Mouse (Mus musculus) kidney, adult 18-20 months (tissue): Measurements from ENCODE around the gene Gm28035.
A peak's percentile ranks its signal among the peaks of the same experiment; 100 is the strongest.

Experiments
- DNase-seq: peaks from one replicate; pipeline ENCODE4 v3.0.0; 2021

Gene Gm28035

DNA sequence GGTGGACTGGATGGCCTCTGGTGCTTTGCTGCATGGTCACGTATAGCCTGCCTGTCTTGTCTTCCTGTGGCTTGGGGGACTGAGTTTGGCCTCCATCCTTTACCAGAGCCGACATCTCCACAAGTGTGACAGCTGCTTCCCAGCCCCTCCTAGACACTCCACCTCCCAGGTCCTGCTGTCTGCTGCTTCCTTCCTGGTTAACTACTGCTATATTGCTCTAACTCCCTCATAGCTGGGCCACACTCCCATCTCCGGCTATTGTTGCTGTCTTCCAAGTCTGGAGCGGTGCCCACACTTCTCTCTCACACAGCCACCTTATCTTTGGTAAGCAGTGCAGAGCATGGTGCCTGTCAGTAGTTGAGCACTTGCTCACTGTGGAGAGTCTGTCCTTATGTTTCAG is 590 bp upstream of the Gm28035 start:
- peak; percentile 70 for DNase-seq

DNA sequence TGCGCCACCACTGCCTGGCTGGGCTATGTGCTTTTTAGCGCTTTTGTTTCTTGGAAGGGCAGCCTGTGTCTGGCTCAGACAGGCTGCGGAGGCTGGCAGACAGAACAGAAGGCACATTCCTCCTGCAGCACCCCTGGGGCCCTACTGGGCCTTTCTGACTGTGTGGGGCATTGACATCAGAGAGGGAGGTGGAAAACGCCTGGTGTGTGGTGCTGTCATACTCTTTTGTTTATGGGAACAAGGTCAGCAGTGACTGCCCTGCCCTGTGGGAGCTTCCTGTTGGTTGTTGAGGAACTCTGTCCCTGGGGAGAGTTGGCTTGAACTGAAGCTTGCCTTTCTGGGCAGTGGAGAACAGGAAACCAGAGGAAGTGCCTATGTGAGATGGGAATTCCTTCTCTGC is 2.1 kb downstream of the Gm28035 start:
- DNase-seq = peak; percentile 77

- DNase-seq = no peak
Measured at GRCm38 (mm10) chr2:30243391-30243790, 3.0 kb downstream of the Gm28035 start.

DNA sequence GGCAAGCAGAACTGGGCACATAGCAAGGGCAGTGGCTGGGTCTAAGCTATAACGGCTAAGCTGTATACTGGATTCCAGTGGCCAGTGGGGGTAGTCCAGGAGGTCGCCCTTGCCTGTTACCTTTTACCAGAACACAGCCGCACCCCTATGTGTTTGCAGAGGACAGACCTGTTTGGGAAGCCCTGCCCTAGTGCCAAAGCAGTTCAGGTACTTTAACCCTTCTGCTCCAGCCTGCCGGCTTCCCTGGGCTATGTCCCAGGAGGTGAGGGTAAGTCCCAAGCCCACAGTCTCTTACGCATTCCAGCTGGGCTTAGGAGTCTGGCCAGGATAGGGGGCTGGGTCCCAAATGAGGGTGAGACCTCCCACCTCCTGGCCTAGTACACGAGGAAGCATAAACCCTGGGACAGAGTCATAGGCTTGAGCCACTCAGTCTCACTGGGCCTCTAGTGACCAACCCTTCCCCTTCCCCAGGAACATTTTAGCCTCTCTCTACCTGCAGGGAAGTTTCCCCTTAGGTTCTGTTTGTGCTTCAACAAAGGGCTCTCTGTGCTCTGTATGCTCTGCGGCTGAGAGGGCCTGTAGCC is 4.3 kb downstream of the Gm28035 start:
- peak; percentile 24 for DNase-seq

- no peak for DNase-seq
Measured at GRCm38 (mm10) chr2:30247036-30247435, 6.7 kb downstream of the Gm28035 start.

DNA sequence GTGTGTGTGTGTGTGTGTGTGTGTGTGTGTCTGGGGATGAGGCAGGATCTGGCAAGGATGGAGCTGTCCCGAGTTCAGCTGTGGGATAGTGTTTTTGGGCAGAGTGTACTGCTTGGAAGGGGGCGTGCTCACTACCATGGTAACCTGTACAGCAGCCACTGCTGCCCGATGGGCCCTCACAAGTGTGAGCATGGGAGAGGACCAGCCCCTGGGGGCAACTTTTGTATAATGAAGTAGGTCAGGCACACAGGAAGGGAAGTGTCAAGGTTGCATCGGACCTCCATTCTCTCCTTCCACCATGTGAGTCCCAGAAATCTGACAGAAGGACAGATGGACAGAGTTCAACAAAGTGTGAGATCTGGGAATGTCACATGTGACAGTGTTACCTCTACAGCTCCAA is 7.3 kb downstream of the Gm28035 start:
- no peak for DNase-seq

GRCm38 (mm10) chr2:30249182-30249581 is 8.8 kb downstream of the Gm28035 start:
- DNase-seq = no peak

DNA sequence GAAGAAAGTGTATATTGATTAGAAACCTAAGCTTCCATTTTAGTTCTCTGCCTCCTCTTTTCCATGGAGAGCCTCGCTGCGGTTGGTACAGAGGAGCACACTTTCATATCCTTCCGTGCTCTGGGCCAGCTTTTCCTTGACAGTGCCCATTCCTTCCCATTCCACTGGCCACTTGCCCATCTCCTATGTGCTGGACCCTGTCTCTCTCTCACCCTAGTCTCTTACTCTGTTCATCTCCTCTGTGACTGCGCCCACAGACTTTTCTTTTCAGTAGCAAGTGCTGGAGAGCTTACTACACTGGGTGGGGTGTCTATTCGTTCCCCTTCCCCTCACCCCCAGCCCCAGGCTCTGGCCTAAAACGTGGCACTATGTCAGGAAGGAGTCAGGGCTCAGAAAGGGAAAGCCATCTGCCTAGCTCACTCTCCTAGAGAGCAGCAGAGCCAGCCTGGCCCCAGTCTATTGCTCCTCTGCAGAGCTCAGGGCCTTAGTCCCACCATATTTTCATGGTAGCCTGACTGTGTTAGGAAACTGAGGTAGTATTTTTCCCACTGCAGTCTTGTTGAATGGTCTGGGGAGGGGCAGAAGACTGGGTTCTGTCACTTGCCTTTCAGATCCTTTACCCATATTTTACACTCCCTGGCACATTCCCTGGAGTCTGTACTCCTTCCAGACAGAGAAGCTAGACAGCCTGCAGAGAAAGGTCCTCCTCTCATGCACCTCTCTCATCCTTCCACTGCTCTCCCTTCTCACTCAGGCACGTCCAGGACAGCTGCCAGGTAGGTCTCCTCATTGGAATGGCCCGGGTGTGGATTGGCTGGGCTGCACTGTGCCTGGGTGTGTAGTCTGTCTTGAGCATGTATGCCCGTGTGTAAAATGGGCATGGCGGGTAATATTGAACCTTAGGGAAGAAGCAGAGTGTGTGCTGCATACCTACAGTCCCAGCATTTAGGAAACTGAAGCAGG is 10.1 kb downstream of the Gm28035 start:
- peak; percentile 7 for DNase-seq

DNA sequence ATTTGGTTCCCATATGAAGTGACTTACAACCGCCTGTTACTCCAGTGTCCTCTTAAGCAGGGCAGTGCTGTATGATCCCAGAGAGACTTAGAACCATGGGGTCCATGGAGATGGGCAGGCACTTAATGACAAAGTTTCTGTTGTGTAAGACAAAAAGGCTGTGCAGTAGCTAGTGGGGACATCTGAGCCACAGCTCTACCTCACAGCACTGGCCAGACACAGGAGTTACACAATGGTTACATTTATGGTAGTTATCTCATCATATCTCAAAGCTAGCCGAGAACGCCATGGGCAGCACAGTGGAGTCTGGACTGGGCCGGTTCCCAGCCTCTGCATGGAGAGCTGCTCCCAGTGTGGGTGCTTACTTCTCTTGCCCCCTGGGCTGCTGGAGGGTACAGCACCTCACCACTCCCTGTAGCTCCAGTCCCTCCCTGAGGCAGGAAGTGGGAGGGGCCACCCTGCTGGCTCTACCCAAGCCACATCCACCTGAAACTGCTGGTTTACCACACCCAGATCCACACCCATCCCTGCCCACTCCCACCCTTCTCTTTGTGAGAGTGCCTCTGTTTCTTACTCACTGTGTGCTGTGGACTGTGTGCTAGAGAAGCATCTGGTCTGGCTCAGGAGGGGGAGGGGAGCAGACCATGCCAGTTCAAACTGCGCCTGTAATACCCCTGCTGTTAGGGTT is 11.2 kb downstream of the Gm28035 start:
- peak; percentile 35 for DNase-seq

GRCm38 (mm10) chr2:30252521-30252920 is 12.2 kb downstream of the Gm28035 start:
- DNase-seq = no peak

- DNase-seq = no peak
Measured at GRCm38 (mm10) chr2:30253809-30254208, 13.4 kb downstream of the Gm28035 start.

GRCm38 (mm10) chr2:30255631-30256395 is 15.4 kb downstream of the Gm28035 start:
- DNase-seq = no peak

DNA sequence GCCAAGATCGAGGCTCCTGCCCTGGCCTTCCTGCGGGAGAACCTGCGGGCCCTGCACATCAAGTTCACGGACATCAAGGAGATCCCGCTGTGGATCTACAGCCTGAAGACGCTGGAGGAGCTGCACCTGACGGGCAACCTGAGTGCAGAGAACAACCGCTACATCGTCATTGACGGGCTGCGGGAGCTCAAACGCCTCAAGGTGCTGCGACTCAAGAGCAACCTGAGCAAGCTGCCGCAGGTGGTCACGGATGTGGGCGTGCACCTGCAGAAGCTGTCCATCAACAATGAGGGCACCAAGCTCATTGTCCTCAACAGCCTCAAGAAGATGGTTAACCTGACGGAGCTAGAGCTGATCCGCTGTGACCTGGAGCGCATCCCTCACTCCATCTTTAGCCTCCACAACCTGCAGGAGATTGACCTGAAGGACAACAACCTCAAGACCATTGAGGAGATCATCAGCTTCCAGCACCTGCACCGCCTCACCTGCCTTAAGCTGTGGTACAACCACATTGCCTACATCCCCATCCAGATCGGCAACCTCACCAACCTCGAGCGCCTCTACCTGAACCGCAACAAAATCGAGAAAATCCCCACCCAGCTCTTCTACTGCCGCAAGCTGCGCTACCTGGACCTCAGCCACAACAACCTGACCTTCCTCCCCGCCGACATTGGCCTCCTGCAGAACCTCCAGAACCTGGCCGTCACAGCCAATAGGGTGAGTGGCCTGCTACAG is 16.4 kb downstream of the Gm28035 start:
- DNase-seq = no peak

DNA sequence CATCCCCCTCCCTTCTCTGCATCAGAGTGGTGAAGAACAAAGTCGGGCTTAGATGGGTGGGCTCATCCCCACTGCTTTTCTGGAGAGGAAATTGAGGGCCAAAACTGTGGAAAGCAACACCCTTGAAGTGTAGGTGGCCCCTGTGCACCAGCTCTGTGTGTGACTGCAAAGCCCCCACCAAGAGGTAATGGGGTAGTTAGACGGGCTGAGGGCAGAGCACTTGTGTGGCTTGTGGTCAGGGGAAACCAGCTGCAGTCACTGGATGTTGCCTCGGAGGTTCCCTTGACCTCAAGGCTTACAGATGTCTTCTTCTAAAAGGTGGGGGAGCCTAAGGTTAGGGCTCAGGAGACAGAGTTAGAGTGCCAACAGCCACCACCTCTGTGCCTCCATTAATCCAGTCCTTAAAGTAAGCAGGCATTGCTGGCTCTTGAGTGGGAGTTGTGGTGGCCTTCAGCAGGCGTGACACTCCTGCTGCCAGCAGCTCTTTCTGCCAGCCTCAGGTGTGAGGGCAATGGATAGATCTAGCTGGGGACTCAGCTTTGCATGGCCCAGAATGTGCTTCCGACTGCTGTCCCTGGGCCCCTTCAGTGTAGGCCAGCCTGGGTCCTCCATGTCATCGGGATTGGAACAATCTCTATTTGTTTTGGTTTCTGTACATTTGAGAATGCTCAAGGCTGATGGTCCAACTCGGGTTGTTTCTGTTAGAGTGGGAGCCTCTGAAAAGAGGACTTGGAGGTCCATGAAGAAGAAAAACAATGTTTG is 17.5 kb downstream of the Gm28035 start:
- DNase-seq = peak; percentile 7

- DNase-seq = peak; percentile 51
Measured at GRCm38 (mm10) chr2:30258600-30258999, 18.2 kb downstream of the Gm28035 start.

DNA sequence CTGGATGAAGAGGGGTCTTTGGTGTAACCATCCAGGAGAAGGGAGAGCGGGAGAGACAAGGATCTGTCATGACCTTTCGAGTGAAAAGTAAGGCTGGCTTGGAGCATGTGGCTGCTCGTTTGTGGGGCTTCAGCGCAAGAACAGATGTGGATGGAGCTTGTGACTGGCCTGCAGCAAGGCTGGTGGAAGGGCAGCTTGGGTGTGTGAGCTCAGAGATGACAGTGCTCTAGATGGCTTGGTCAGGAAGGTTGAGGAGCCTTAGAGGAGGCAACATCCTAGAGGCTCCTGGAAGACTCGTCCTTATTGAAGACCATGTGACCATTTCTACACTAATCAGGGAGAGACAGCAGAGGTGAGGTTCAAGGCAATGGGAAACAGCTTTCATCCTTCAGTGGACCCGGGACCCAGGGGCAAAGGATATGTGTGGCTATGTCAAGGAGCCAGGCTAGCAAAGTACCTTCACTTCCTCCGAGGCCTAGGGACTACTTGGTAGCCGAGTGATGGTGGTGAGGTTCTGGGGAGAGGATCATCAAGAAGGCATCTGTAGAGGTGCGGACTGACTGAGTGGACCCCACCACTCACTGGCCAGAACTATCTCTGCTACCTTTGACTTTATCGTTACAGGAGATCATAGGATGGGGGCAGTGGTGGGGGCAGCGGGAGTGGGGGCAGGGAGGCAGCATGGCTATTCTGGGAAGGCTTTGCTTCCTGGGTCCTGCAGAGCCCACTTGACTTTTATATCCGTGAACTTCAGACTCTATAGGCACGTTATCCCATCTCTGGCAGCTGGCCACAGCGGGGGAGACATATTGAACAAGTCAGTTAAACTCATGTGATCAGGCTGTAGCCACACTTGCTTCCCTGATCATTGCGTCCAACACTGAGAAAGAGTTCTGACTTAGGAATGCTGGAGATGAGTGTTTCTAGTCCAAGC is 19.0 kb downstream of the Gm28035 start:
- peak; percentile 15 for DNase-seq

GRCm38 (mm10) chr2:30261064-30261736 is 20.8 kb downstream of the Gm28035 start:
- DNase-seq = peak; percentile 3

DNA sequence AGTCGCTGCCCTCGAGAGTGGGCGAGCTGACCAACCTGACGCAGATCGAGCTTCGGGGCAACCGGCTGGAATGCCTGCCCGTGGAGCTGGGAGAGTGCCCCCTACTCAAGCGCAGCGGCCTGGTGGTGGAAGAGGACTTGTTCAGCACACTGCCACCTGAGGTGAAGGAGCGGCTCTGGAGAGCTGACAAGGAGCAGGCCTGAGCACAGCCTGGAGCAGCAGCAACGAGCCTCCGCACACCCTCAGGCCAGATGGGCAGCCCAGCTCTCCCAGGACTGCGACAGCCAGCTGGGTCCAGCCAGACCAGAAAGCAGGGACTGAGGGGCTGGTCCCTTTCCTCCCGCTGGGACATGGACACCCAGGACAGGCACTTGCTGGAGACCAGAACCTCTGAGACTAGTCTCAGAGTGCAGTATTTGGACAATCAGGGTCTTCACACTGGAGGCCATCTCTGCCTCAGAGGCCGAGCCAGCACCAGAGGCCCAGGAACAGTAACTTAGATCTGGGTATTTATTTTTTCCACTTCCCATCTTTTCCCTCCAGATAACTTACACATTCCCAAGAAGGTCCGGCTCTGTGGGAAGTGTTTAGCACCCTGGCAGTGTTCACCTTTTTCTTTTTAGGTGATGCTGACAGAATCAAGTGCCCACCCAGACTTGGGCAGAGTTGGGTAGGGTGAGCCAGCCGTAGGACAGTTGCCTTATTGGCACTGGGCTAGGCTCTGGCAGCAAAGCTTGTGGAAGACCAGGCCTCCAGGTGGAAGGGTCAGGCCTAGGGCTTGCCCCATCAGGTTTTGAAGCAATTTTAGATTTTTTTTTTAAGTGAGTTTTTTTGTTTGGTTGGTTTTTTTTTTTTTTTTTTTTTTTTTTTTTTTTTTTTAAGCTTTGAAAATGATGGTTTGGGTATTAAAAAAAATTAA is 21.8 kb downstream of the Gm28035 start:
- peak; percentile 11 for DNase-seq
